Mouse (Mus musculus) G1E (cell line): ENCODE data around the gene Camk2g. TPM values are rescaled to one million over a fixed set of nuclear protein-coding genes. Genes with fewer than 3 reads are reported as not detected.
A peak's percentile ranks its signal among the peaks of the same experiment; 100 is the strongest.

Experiments
- ATAC-seq: 2 replicates; pipeline ENCODE4 v1.8.0; 2016; ENCODE audit warnings: mild to moderate bottlenecking; ENCODE audit not compliant: insufficient number of reproducible peaks, poor library complexity, low FRiP score, severe bottlenecking; ENCODE audit errors: extremely low read depth
- DNase-seq: peaks from one replicate; pipeline ENCODE4 v3.0.0; 2012; ENCODE audit warnings: low spot score
- H3K27me3 ChIP-seq: 2 replicates; pipeline ENCODE4 v1.6.1; 2012; ENCODE audit warnings: mild to moderate bottlenecking, low read length, inconsistent platforms; ENCODE audit not compliant: insufficient read depth
- H3K36me3 ChIP-seq: replicated peaks from 2 replicates; pipeline ENCODE3; 2012; ENCODE audit warnings: mild to moderate bottlenecking, inconsistent platforms
- H3K4me1 ChIP-seq: 2 replicates; pipeline ENCODE4 v1.6.1; 2012; ENCODE audit warnings: low read depth, low read length, inconsistent platforms, mixed read lengths; ENCODE audit not compliant: insufficient read depth
- H3K4me3 ChIP-seq: 2 replicates; pipeline ENCODE4 v1.5.1; 2012; ENCODE audit warnings: low read depth, mild to moderate bottlenecking, inconsistent platforms, low read length, moderate library complexity, mixed read lengths
- H3K9me3 ChIP-seq: replicated peaks from 2 replicates; pipeline ENCODE4 v1.6.1; 2012; ENCODE audit warnings: inconsistent platforms
- CTCF ChIP-seq: IDR thresholded peaks from 2 replicates; pipeline ENCODE4 v1.5.1; 2012; ENCODE audit warnings: low read depth, low read length, inconsistent platforms, mixed read lengths
- GATA1 ChIP-seq: IDR thresholded peaks from 2 replicates; pipeline ENCODE4 v1.6.1; 2012; ENCODE audit warnings: borderline replicate concordance, low read length, inconsistent platforms, mixed read lengths
- GATA2 ChIP-seq: IDR thresholded peaks from 2 replicates; pipeline ENCODE4 v1.6.1; 2012; ENCODE audit warnings: low read depth, low read length, inconsistent platforms, borderline replicate concordance
- POLR2AphosphoS5 ChIP-seq: IDR thresholded peaks from 2 replicates; pipeline ENCODE4 v1.6.1; 2012; ENCODE audit warnings: low read depth, low read length, inconsistent platforms; ENCODE audit not compliant: insufficient replicate concordance
- TAL1 ChIP-seq: conservative IDR thresholded peaks from 2 replicates; pipeline ENCODE4 v1.6.1; 2012; ENCODE audit warnings: low read depth, low read length, inconsistent platforms, mixed read lengths
- polyA plus RNA-seq: library from polyadenylated mRNA; stranded (reverse); fragments of >175 nt; gene quantifications from 2 replicates; pipeline ENCODE4 v1.2.3, GENCODE M21; 2012
- total RNA-seq, 2 experiments: library from RNA; stranded (forward) in 1 of 2; stranded (reverse) in 1 of 2; fragments of 200-1000 nt in 1 of 2; fragments of >200 nt in 1 of 2; fragmentation: Nextera tagmentation in 1 of 2; gene quantifications; 2 replicates each; pipeline ENCODE4 v1.2.3; 2014 to 2017

Camk2g gene
- total and polyA plus RNA-seq, 3 experiments: 30.3 to 37.4 (median 35.9) TPM

GRCm38 (mm10) chr14:20789593-20789992, 4.3 kb downstream of the Camk2g start:
- H3K4me1 ChIP-seq: peaks cover 58% of the 10 kb centered on the region
- H3K27me3 ChIP-seq: no peaks in the 10 kb centered on the region
- no peaks in the 10 kb centered on the region for H3K9me3 ChIP-seq
- TF ChIP-seq GATA1 (no peak), POLR2AphosphoS5 (no peak), GATA2 (no peak), TAL1 (no peak), CTCF (no peak)
- H3K4me3 ChIP-seq: no peak overlapping the region
- DNase-seq (no peak), ATAC-seq (no peak)
- H3K36me3 ChIP-seq: peaks cover 81% of the 10 kb centered on the region

- Histone ChIP-seq H3K36me3 (peaks cover 95% of the 10 kb centered on the region), H3K4me1 (peaks cover 58% of the 10 kb centered on the region), H3K27me3 (no peaks in the 10 kb centered on the region), H3K4me3 (no peak overlapping the region), H3K9me3 (no peaks in the 10 kb centered on the region)
- DNase-seq (no peak), ATAC-seq (no peak)
- TF ChIP-seq TAL1 (no peak), CTCF (no peak), GATA1 (no peak), POLR2AphosphoS5 (no peak), GATA2 (no peak)
These were observed 5.7 kb downstream of the Camk2g start for GRCm38 (mm10) chr14:20788151-20788550.

GRCm38 (mm10) chr14:20786611-20787015, 7.3 kb downstream of the Camk2g start:
- H3K36me3 ChIP-seq: peaks cover 99% of the 10 kb centered on the region
- DNase-seq: no peak
- peaks cover 49% of the 10 kb centered on the region for H3K4me1 ChIP-seq
- no peaks in the 10 kb centered on the region for H3K27me3 ChIP-seq
- H3K4me3 ChIP-seq: no peak overlapping the region
- H3K9me3 ChIP-seq: no peaks in the 10 kb centered on the region
- no peak for ATAC-seq
- TF ChIP-seq GATA2 (no peak), CTCF (no peak)

- DNase-seq: no peak
These were observed 7.9 kb downstream of the Camk2g start for GRCm38 (mm10) chr14:20786020-20786419.

GRCm38 (mm10) chr14:20785231-20785630, 8.7 kb downstream of the Camk2g start:
- H3K4me3 ChIP-seq: peak overlapping the region; percentile 31; the same call in 1 of the 2 replicates
- peaks cover 99% of the 10 kb centered on the region for H3K36me3 ChIP-seq
- TF ChIP-seq TAL1: no peak
- TF ChIP-seq GATA2: no peak
- no peak for TF ChIP-seq POLR2AphosphoS5
- TF ChIP-seq GATA1: no peak
- TF ChIP-seq CTCF: no peak
- peaks cover 42% of the 10 kb centered on the region for H3K4me1 ChIP-seq
- H3K27me3 ChIP-seq: no peaks in the 10 kb centered on the region
- ATAC-seq: peak; percentile 76
- peak; percentile 55 for DNase-seq
- no peaks in the 10 kb centered on the region for H3K9me3 ChIP-seq

More at GRCm38 (mm10) chr14:20786020-20786419, 7.9 kb downstream of the Camk2g start:
- Histone ChIP-seq H3K4me3 (peak overlapping the region; percentile 2; the same call in 1 of the 2 replicates), H3K36me3 (peaks cover 99% of the 10 kb centered on the region), H3K27me3 (no peaks in the 10 kb centered on the region), H3K9me3 (no peaks in the 10 kb centered on the region), H3K4me1 (peaks cover 44% of the 10 kb centered on the region)
- no peak for TF ChIP-seq CTCF
- no peak for TF ChIP-seq TAL1
- no peak for TF ChIP-seq GATA2
- no peak for TF ChIP-seq POLR2AphosphoS5
- TF ChIP-seq GATA1: no peak
- ATAC-seq: no peak

GRCm38 (mm10) chr14:20784708-20785107, 9.2 kb downstream of the Camk2g start:
- Histone ChIP-seq H3K36me3 (peaks cover 98% of the 10 kb centered on the region), H3K9me3 (no peaks in the 10 kb centered on the region), H3K4me3 (no peak overlapping the region), H3K4me1 (peaks cover 42% of the 10 kb centered on the region), H3K27me3 (no peaks in the 10 kb centered on the region)
- DNase-seq: no peak
- ATAC-seq: no peak
- no peak for TF ChIP-seq POLR2AphosphoS5
- no peak for TF ChIP-seq TAL1
- no peak for TF ChIP-seq GATA1
- TF ChIP-seq GATA2: no peak
- no peak for TF ChIP-seq CTCF

GRCm38 (mm10) chr14:20783526-20783925, 10.4 kb downstream of the Camk2g start:
- TF ChIP-seq POLR2AphosphoS5 (no peak), TAL1 (no peak), GATA2 (no peak), GATA1 (no peak), CTCF (no peak)
- Histone ChIP-seq H3K36me3 (peaks cover 98% of the 10 kb centered on the region), H3K4me3 (no peak overlapping the region), H3K27me3 (no peaks in the 10 kb centered on the region), H3K9me3 (no peaks in the 10 kb centered on the region), H3K4me1 (peaks cover 42% of the 10 kb centered on the region)
- DNase-seq (no peak), ATAC-seq (no peak)
